ENCODE assay signal across 25 mouse cellular contexts in the genomic region with DNA sequence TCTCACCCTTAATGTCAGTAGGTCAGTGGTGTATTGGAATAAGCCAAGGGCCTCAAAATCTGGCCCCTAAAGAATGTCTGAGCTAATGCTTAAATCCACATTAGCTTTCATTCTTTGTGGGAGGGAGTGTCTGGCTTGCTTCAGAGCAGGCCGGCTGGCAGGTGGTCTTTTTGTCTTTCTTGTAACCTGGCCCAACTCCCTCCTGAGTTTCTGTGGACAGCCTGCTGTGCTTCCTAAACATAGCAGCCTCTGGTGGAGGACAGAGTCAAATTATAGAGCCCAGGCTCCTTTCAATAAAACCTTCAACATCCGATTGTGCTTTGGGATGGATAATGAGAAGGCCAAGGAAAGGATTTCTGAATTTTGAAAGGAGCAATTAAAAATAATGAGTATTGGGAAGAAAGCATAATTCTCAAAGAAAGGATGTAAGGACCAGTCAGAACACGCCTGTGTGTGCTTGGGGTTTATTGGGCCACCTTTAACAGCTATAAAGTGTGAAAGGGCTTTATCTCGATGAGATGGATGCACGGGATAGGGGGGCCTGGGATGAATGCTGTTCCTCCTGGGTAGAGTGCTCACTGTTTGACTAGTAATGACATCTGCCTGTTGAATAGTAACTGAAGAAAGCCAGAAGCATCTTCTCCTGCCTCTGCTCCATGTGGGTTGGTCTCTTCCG.
A peak's percentile ranks its signal among the peaks of the same experiment; 100 is the strongest.
DNase-seq lines count a peak whose midpoint lies in the region; ATAC-seq and TF ChIP-seq lines count a peak whose summit lies in the region.
"Had no signal": no experiment of that assay in that cellular context is flagged by ENCODE, and none has a peak within 500 bp of the region (broad histone marks: within the 10 kb centered on the region; RNA-seq: fewer than 3 reads in every experiment).

No protein-coding gene starts in this region.

- no peaks in the 10 kb centered on the region for H3K4me1 ChIP-seq in heart, embryonic 11.5 days (ENCODE audit: control insufficient read depth, insufficient read depth, low read length)
- peaks cover 5% of the 10 kb centered on the region for H3K4me1 ChIP-seq in ES-Bruce4 (ENCODE audit: control insufficient read depth, insufficient read depth, low read length)
- H3K4me1 ChIP-seq in embryonic facial prominence, embryonic 11.5 days (ENCODE audit: control insufficient read depth, insufficient read depth, low read length): no peaks in the 10 kb centered on the region
- no peaks in the 10 kb centered on the region for H3K4me1 ChIP-seq in cerebellum, adult 2 months (ENCODE audit: control insufficient read depth, insufficient read depth, low read length)
- H3K4me1 ChIP-seq in liver, embryonic 11.5 days (replicated peaks; ENCODE audit: control insufficient read depth, insufficient read depth, low read length): no peaks in the 10 kb centered on the region
- H3K4me1 ChIP-seq: heart, embryonic 12.5 days; intestine, embryonic 15.5 days; limb, embryonic 15.5 days had no signal

- H3K9me3 ChIP-seq in heart, embryonic 11.5 days (replicated peaks; ENCODE audit: control insufficient read depth, low read length): 0 out of 2 replicates have a peak, but pooled peaks cover 2% of the 10 kb centered on the region
- peaks cover 18% of the 10 kb centered on the region for H3K9me3 ChIP-seq in ES-Bruce4 (replicated peaks; ENCODE audit: control insufficient read depth, insufficient read depth, low read length, poor library complexity, severe bottlenecking)
- no peaks in the 10 kb centered on the region for H3K9me3 ChIP-seq in embryonic facial prominence, embryonic 11.5 days (replicated peaks; ENCODE audit: control insufficient read depth, low read length)
- H3K9me3 ChIP-seq in liver, embryonic 11.5 days (ENCODE audit: control insufficient read depth, low read length): no peaks in the 10 kb centered on the region; the same call in 1 of the 2 replicates
- H3K9me3 ChIP-seq: intestine, embryonic 15.5 days; limb, embryonic 15.5 days had no signal

- H3K9ac ChIP-seq in heart, embryonic 11.5 days (ENCODE audit: low read depth, low read length): no peak overlapping the region
- H3K9ac ChIP-seq in ES-Bruce4 (ENCODE audit: low read depth, poor library complexity, severe bottlenecking): no peak overlapping the region
- H3K9ac ChIP-seq in embryonic facial prominence, embryonic 11.5 days (replicated peaks; ENCODE audit: low read length): no peak overlapping the region
- no peak overlapping the region for H3K9ac ChIP-seq in liver, embryonic 11.5 days (ENCODE audit: low read depth, low read length)
- H3K9ac ChIP-seq: heart, embryonic 12.5 days; intestine, embryonic 15.5 days; limb, embryonic 15.5 days had no signal

- no peaks in the 10 kb centered on the region for H3K27me3 ChIP-seq in heart, embryonic 11.5 days (ENCODE audit: control insufficient read depth, insufficient read depth, low read length)
- no peaks in the 10 kb centered on the region for H3K27me3 ChIP-seq in ES-Bruce4 (ENCODE audit: control insufficient read depth, insufficient read depth, low read length, poor library complexity, severe bottlenecking)
- no peaks in the 10 kb centered on the region for H3K27me3 ChIP-seq in embryonic facial prominence, embryonic 11.5 days (ENCODE audit: control insufficient read depth, insufficient read depth, low read length)
- no peaks in the 10 kb centered on the region for H3K27me3 ChIP-seq in cerebellum, adult 2 months (ENCODE audit: control insufficient read depth, insufficient read depth, low read length)
- no peaks in the 10 kb centered on the region for H3K27me3 ChIP-seq in liver, embryonic 11.5 days (replicated peaks; ENCODE audit: control insufficient read depth, insufficient read depth, low read length)
- H3K27me3 ChIP-seq: CH12.LX; heart, embryonic 12.5 days; intestine, embryonic 15.5 days; limb, embryonic 15.5 days had no signal

- no peak overlapping the region for H3K4me2 ChIP-seq in heart, embryonic 11.5 days
- no peak overlapping the region for H3K4me2 ChIP-seq in embryonic facial prominence, embryonic 11.5 days (ENCODE audit: low read depth, low read length)
- H3K4me2 ChIP-seq in liver, embryonic 11.5 days: no peak overlapping the region
- H3K4me2 ChIP-seq: heart, embryonic 12.5 days; intestine, embryonic 15.5 days; limb, embryonic 15.5 days had no signal

- 43% methylated on average over 6 of the region's 6 CpGs for WGBS in heart, embryonic 11.5 days (ENCODE audit: insufficient replicate concordance)
- WGBS in embryonic facial prominence, embryonic 11.5 days: 28% methylated on average over 6 of the region's 6 CpGs
- 29% methylated on average over 6 of the region's 6 CpGs for WGBS in cerebellum, adult 2 months
- 46% methylated on average over 6 of the region's 6 CpGs for WGBS in liver, embryonic 11.5 days

- no peak overlapping the region for H3K27ac ChIP-seq in heart, embryonic 11.5 days (ENCODE audit: low read depth, low read length)
- H3K27ac ChIP-seq in ES-Bruce4 (ENCODE audit: insufficient read depth, low read length): peak overlapping the region; percentile 80
- no peak overlapping the region for H3K27ac ChIP-seq in embryonic facial prominence, embryonic 11.5 days (replicated peaks; ENCODE audit: low read depth, low read length)
- no peak overlapping the region for H3K27ac ChIP-seq in cerebellum, adult 2 months (ENCODE audit: insufficient read depth, low read length)
- H3K27ac ChIP-seq in liver, embryonic 11.5 days (ENCODE audit: low read depth, low read length): no peak overlapping the region
- H3K27ac ChIP-seq: hindbrain, embryonic 10.5 days; intestine, embryonic 15.5 days; limb, embryonic 15.5 days had no signal

- peak; percentile 96 for TF ChIP-seq EP300 in ES-Bruce4 (IDR thresholded peaks at IDR 0.05; ENCODE audit: insufficient read depth, low read depth, low read length)

- H3K36me3 ChIP-seq in heart, embryonic 11.5 days (ENCODE audit: control insufficient read depth, insufficient read depth, low read length): no peaks in the 10 kb centered on the region
- H3K36me3 ChIP-seq in ES-Bruce4 (ENCODE audit: control insufficient read depth, insufficient read depth, low read length, poor library complexity, severe bottlenecking): no peaks in the 10 kb centered on the region
- no peaks in the 10 kb centered on the region for H3K36me3 ChIP-seq in embryonic facial prominence, embryonic 11.5 days (replicated peaks; ENCODE audit: control insufficient read depth, insufficient read depth, low read depth, low read length)
- no peaks in the 10 kb centered on the region for H3K36me3 ChIP-seq in liver, embryonic 11.5 days (ENCODE audit: control insufficient read depth, insufficient read depth, low read length)
- H3K36me3 ChIP-seq: heart, embryonic 12.5 days; hindbrain, embryonic 10.5 days; intestine, embryonic 15.5 days; limb, embryonic 15.5 days had no signal

- peak; percentile 34 for DNase-seq in heart, adult 11 months
- peak; percentile 87 for DNase-seq in R1 (ENCODE audit: low read depth, low spot score)
- peak; percentile 24 for DNase-seq in embryonic facial prominence, embryonic 11.5 days (ENCODE audit: low spot score)
- DNase-seq in cerebellum, adult 2 months: no peak
- DNase-seq in liver, embryonic 11.5 days (ENCODE audit: low spot score): no peak
- no peak for DNase-seq in layer of hippocampus, adult 8-10 months (ENCODE audit: low spot score in 2 of 2)
- DNase-seq: adrenal gland, postnatal 36 days; B cell, adult 2 months; cerebellum, adult 11 months; cerebellum, postnatal 10 days; gastrocnemius, postnatal 10 days; heart, postnatal 10 days; kidney, adult 8-10 months; kidney, postnatal 10 days; lung, postnatal 4 days; right cerebral cortex, postnatal 25 days; spleen, adult 18-20 months had no signal

- no peak for ATAC-seq in heart, embryonic 11.5 days (replicated peaks; ENCODE audit: insufficient number of reproducible peaks, low FRiP score, low TSS enrichment)
- no peak for ATAC-seq in embryonic facial prominence, embryonic 11.5 days (replicated peaks; ENCODE audit: insufficient number of reproducible peaks, low FRiP score, low TSS enrichment, low read depth)
- no peak for ATAC-seq in liver, embryonic 11.5 days (replicated peaks; ENCODE audit: low FRiP score)
- ATAC-seq: hindbrain, embryonic 16.5 days; intestine, embryonic 15.5 days had no signal

- no peak overlapping the region for H3K4me3 ChIP-seq in heart, embryonic 11.5 days (ENCODE audit: low read depth, low read length)
- H3K4me3 ChIP-seq in ES-Bruce4 (ENCODE audit: low read depth, low read length): no peak overlapping the region
- no peak overlapping the region for H3K4me3 ChIP-seq in embryonic facial prominence, embryonic 11.5 days (ENCODE audit: low read depth, low read length)
- no peak overlapping the region for H3K4me3 ChIP-seq in cerebellum, adult 2 months (replicated peaks; ENCODE audit: insufficient read depth, low read depth, low read length)
- no peak overlapping the region for H3K4me3 ChIP-seq in liver, embryonic 11.5 days (ENCODE audit: low read depth, low read length)
- H3K4me3 ChIP-seq: heart, embryonic 12.5 days; hindbrain, embryonic 10.5 days; intestine, embryonic 15.5 days; limb, embryonic 15.5 days had no signal

- no peak for TF ChIP-seq CTCF in ES-Bruce4 (IDR thresholded peaks at IDR 0.05; ENCODE audit: low read depth, low read length)
- no peak for TF ChIP-seq CTCF in cerebellum, adult 2 months (IDR thresholded peaks at IDR 0.05; ENCODE audit: borderline replicate concordance, insufficient read depth, low read depth, low read length)

- TF ChIP-seq POLR2A in ES-Bruce4 (IDR thresholded peaks at IDR 0.05; ENCODE audit: insufficient read depth, low read length): no peak
- TF ChIP-seq POLR2A in cerebellum, adult 2 months (IDR thresholded peaks at IDR 0.05; ENCODE audit: borderline replicate concordance, insufficient read depth, low read length): no peak

Comparison
In these comparisons a context has a peak if more than half of its experiments do, and no peak if none do; other contexts are left out.
1. DNase-seq: peak in heart, adult 11 months (single experiment), R1 (single experiment) and embryonic facial prominence, embryonic 11.5 days (single experiment); none in cerebellum, adult 2 months (0 of 2), liver, embryonic 11.5 days (single experiment) and layer of hippocampus, adult 8-10 months (0 of 2).